Mouse (Mus musculus) spleen, adult 18-20 months (tissue): ENCODE data around the gene Prkch.

ENCODE experiments used
- DNase-seq, 2 experiments: peaks; one replicate each; pipeline ENCODE4 v3.0.0; 2022; ENCODE audit warnings: mixed read lengths in 2 of 2

Gene Prkch

DNA sequence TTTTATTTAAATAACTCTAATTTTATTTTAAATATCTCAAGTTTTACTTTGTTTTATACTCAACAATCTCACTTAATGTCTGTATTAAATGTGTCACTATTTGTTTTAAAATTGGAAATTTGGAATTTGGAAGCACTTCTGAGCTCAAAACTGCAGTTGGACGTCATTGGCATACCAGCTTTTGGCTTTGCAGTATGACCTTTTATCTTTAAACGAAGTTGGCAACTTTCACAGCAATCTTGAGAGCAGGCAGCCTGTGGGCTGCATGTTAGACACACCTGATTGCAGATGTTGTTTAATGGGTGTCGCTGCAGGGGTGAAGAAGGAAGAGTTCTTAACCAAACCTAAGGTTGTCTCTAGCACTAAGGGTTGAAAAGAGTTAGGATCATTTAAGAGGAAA, 220.9 kb downstream of the Prkch start:
- DNase-seq, result no peak

DNA sequence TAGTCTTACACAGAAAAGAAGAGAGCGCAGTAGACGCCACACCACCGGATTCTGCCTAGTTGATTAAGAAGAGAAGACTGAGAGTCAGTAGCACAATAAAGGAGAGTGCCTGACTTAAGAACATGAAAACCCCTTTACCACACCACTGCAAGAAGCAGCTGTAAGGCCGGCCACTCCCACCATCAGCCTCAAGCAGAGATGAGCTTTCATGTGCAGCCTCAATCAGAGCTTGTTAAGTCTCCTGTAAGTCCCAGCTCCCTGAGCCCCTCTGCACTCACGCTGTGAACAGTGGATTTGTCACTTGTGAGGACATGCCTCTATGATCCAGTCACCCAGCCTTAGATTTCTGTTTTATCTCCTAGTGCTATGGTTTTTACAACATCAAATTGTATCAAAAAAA, 221.4 kb downstream of the Prkch start:
- no peak for DNase-seq

DNA sequence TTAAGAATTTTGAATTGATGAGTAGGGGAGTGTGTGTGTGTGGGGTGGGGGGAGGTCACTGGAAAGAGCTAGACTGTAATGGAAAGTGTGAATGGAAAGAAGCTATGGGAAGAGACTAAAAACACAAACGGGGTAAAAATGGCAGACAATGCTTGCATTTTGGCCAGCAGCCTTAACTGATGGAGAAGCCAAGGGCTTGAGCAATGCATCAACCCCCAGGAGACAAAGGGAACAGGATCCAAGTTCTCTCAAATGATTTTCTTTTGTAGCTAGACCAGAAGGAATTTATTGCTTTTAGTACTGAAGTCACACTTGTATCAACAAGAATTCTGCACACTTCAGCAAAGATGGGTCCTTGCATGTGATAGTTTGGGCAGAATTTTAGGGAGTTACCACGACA, 222.6 kb downstream of the Prkch start:
- no peak for DNase-seq

DNA sequence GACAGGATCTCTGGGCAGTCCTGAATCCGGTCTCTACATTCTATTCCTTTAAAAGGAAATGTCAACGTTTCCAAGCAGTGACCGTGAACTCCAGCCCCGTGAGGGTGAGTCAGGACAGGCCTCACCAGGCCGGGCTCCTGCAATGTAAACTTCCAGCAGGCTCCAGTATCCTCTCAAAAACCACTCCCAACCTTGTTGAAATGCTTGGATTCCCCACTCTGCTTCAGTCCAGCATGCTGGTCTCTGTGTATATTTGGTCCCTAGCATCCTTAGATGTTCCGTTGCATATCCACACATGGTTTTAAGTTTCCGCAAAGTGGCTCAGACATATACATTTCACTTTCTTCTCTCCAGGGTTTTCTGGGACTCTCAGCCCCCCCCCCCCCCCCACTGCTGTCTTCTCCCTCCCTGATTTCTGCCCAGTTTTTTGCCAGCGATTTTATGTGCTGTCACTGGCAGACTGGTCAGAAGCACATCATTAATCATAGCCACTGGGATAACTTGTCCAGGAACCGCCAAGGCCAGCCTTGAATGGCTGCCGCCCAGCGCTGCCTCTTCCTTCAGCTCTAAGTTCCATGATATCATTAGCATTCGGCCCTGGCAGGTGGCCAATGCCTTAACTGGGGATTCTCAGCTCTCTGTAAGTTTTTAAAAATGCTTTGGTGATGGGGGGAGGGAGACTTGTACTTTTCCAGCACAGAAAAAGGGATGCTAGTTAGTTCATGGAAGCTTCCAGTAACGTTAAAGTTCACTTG, 225.6 kb downstream of the Prkch start:
- DNase-seq, result peak; percentile 27

DNA sequence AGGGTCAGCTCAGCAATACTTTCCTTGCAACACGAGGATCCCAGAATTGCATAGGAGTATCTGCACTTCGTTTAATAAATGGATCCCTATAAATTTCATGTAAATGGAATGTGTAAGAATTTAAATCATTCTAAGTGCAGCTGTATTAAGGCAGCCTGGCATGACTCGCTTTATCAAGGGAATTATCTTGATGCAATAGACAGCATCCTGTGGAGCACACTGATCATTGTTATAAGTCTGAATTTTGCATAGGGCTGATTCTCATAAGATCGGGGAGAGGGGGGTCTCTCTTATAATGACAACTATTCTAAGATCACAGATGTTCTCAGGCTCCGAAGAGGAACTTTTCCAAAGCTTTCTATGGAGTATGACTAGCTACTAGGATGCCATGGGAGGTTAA, 226.3 kb downstream of the Prkch start:
- DNase-seq, result no peak

DNA sequence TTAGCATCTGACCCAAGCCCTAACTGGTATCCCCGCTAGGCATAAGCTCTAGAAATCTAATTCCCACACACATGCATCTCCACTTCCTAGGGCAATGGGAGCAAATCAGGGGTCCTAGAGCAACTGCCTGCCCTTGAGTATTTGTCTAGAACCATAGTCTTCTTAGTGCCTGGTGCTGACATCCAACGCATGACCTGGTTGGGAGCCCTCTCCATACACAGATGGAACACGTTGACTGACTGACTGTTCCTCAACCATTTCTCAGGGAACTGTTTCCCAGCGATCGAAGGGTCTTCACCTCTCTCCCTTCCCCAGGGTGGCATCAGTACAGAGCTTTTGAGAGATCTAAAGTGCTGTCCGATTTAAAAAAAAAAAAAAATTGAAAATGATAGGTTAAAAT, 227.6 kb downstream of the Prkch start:
- DNase-seq, result no peak

DNA sequence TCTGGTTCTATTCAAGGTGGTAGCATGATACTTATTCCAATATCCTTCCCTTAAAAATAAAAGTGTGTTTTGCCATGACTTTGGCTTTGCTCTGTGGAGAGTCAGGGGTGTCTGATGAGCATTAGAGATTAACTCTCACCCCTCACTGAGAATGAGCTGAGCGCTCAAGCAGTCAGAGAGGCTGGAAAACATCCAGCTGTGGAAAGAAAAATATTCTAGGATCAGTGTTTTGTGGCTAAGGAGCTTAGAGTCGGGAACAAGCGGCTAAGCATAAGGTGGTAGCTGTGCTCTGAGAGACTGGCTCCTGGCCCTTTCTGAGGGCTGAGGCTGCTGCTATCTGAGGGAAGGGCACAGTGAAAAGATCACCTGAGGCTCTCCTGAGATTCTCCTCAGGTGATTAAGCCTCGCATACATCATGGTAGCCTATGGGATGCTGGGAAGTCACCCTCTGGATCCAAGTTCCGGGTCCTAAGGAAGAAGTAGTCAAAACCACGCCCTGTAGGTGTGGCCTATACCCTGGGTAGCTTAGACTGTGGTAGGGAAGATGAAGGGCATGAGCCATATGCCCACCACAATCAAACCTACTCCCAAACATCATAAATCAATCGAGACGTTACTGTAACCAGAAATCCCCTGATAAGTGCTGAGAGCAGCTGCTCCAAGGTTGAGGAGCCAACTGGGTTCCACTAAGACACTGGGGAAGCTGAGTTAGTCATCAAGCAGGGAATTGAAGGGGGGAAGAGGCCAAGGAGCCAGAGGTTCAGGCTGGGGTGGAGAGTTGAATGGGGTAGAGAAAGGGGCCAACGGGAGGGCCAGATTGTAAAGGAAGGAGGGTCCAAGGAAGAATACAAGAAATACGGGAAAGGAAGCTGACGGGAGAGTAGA, 228.7 kb downstream of the Prkch start:
- DNase-seq, result no peak

DNA sequence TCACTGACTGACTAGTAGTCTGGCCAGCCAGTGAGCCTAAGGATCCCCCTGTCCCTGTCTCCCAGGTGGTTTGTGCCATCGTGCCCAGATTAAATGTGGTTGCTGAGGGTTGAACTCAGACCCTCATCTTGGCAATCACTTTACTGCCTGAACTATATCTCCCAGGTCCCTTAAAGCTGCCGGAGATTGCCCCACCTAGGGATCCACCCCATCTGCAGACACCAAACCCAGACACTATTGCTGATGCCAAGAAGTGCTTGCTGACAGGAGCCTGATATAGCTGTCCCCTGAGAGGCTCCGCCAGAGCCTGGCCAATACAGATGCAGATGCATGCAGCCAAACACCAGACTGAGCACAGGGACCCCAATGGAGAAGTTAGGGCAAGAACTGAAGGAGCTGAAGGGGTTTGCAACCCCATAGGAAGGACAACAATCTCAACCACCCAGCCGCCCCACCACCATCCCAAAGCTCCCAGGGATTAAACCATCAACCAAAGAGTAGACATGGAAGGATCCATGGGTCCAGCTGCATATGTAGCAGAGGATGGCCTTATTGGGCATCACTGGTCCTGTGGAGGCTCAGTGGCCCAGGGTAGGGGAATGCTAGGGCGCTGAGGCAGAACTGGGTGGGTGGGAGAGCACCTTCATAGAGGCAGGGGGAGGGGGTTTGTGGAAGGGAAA, 229.6 kb downstream of the Prkch start:
- DNase-seq, result no peak

DNA sequence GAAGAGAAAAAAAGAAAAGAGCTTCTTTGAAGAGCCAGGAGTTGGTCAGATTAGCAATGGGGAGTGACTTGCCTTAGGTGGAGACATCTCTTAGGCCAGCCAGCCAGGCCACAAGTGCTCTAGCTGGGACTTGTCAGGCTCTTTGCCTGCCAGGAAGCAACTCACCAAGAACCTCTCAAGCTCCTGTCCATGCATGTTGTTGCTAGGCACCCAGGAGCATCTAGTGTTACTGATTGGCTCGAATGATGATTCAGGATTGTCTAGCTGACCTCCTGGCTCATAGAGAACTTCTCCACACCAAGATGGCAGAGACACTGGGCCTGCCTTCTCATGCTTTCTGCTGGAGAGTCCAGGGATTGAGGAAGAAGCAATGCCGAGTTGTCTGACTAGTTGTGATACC, 230.3 kb downstream of the Prkch start:
- DNase-seq, result no peak

DNA sequence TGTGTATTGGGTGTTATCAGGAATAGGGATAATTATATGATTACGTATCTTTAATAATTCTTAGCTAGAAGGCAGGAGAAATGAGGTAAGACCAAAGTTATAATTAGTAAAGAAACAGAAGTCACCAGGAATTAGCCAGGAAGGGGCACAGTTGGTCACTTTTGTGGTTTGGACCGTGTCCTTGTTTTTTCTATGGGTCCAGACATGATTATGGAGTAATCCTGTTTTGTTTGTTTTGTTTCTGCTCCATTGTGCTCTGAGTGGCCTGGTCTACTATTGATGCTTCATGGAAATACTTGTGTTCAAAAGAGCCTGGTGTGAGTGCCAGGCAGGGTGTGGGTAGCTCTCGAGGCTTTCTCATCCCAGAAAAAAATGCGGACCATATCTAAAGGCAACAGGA, 230.9 kb downstream of the Prkch start:
- DNase-seq, result no peak

DNA sequence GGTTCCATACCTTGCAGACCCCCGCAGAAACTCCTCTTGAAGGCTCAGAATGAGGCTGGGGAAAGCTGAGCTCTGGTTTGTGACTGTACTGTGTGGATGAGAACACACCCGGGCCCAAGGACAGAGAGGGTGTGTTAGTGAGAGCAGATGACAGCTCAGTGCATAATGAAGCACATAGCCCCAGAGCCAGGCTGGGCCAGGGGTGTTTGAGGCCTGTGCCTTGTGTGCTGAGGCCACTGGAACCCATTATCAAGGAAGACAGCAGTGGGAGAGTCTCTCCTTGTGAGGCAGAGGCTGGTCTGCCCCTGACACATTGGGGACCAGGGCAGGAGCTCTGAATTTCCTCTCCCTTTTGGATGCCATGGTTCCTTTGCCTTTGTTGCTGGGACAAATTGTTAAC, 231.3 kb downstream of the Prkch start:
- DNase-seq, result no peak

DNA sequence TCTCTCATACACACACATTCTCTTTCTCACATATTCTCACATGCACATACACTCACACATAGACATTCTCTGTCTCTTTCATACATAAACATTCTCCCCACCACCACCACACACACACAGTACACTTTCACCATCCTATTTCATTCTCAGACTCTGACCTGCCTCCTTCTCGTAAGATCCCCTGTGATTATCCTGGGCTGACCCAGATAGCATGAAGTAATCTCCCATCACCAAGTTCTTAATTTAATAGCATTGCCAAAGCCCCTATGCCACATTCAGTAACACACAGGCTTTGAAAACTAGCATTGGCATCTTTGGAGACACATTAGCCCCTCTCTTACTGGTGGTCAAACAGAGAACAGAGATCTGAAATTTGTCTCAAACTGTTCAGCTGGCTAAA, 232.3 kb downstream of the Prkch start:
- no peak for DNase-seq

DNA sequence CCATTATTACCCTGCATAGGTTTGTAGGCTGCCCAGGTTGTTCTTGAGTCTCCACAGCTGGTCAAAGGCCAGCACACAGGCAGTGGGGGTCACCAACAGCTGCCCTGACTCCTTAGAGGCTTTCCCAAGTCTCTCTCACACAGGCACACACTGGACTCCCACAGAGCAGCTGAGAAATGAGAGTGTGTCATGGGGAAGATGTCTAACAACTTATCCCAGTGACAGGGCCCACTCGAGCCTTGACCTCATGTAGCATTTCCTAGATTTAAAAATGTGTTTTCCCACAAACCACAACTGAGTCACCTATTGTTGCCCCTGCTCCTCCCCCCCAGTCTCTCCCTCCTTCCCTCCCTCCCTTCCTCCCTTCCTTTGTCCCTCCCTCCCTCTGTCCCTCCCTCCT, 234.2 kb downstream of the Prkch start:
- no peak for DNase-seq

DNA sequence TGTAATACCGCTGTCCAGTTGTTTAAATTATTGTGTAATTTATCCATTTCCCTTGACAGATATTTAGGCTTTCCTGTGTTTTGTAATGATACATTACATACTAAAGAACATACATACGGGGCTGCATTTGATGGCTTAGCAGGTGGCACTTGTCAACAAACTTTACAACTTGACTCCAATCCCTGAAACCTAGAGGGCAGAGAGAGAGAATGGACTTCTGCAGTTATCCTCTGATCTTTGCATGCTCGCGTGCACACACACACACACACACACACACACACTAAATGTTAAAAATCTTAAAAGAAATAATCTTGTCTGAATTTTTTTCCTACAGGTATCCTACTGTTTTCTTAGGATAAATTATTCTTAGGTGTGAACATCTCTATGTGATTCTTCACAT, 236.6 kb downstream of the Prkch start:
- no peak for DNase-seq

DNA sequence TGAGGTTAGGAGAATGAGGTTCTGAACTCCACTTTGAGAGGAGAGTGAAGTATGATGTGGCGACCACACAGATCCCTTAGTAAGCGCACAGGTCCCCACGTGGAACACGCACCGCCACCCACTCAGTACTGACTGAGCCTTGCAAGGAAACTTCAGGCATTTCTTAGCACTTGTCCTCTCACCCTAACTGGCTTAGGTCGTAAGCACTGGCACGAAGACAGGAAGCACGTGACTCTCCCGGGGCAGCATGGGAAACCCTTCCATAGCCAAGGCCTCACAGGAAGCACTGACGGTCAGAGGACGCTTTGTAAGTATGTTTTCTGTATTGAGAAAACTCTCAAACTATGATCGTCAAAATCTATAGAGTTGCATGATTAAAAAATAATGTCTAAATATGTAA, 237.7 kb downstream of the Prkch start:
- no peak for DNase-seq

DNA sequence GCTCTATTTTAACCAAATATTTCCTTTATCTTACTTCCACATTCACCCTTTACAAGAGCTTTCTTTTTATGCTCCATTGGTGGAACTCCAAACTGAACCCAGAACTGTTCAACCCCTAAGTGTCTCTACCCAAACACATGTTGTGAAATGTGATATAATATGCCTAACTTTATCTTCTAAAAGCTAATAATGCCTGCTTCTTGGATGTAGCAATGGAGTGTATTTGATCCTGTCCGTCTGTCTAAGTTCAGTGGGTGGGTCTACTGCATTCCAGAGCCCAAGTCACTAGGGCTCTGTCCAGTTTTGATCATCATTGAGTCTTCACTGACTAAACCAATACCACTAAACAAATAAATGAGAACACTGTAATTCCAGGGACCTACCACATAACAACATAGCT, 240.2 kb downstream of the Prkch start:
- DNase-seq, result no peak
